Mouse (Mus musculus) inflammation-experienced regulatory T-cells, adult 6 months (primary cell): Measurements from ENCODE around the gene Mmp14. TPM values are rescaled to one million over a fixed set of nuclear protein-coding genes. Genes with fewer than 3 reads are reported as not detected.
A peak's percentile ranks its signal among the peaks of the same experiment; 100 is the strongest.

Experiments
- ATAC-seq: one replicate; pipeline ENCODE4 v1.8.0; 2017
- polyA plus RNA-seq, 3 experiments: library from polyadenylated mRNA; unstranded; fragments of 100-300 nt; shearing (Covaris generic); gene quantifications; one replicate each; pipeline ENCODE4 v1.2.1; 2017

Mmp14 gene
- polyA plus RNA-seq, 3 experiments from 2014 or later, result 0.29 to 0.47 TPM; not detected in 1

DNA sequence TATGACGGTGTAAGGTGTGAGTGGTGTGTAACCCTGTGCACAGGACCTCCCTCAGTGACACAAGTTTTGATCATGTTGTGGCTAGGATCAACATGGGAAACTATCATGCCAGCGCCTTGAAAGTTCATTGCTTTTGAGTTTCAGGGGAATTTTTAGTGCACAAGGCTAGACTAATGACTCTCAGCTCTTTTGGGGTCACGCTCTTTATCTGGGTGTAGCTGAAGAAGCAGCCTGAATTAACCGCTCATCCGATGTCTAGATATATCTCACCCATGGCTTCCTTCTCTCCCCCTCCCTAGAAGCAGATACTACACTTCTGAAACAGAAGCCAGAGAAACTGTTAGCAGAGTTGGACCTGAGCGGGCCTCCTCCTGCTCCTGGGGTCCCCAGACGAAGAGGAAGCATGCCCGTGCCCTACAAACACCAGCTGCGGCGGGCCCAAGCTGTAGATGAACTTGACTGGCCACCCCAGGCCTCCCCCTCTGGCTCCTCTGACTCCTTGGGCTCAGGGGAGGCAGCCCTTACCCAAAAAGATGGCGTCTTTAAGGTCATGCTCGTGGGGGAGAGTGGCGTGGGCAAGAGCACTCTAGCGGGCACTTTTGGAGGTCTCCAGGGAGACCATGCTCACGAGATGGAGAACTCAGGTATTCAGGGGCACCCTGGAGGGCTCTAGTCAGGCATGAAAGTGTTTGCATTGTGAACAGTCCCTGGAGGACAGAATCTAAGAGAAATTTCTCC, 45.9 kb downstream of the Mmp14 start:
- no peak for ATAC-seq

GRCm38 (mm10) chr14:54479451-54479920, 48.1 kb downstream of the Mmp14 start:
- peak; percentile 54 for ATAC-seq

GRCm38 (mm10) chr14:54480673-54481072, 49.3 kb downstream of the Mmp14 start:
- peak; percentile 3 for ATAC-seq

DNA sequence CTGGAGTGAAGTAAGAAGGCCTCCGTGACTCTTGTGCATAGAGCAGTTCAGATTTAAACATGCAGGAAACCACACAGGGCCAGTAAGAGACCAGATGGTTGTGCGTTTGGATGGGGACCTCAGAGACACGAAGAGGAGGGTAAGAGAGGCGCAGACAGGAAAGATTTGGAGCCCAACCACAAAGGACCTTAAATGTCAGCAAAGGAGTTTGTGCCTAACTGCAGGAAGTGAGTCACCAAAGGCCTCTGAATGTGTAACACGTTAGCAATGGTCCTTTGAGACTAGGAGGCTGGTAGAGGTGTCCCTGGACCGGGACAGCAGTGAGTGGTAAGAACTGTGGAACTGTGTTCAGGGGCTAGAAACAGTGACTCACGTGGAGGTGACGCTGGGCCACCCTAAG, 50.0 kb downstream of the Mmp14 start:
- peak; percentile 84 for ATAC-seq

DNA sequence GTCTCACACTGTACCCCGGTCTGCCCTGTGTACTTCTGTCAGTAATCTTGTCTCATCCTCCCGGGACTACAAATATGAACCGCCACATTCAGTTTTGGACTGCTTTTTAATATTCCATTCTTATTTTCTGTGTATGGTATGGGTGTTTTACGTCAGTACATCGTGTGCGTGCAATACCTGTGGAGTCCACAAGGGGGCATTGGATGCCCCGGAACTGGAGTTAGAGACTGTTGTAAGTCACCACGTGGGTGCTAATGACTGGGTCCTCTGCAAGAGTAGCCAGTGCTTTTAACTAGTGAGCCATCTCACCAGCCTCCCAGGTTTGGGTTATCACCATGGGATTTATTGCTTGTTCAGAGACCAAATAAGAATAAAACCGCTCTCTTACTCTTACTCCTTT, 51.1 kb downstream of the Mmp14 start:
- no peak for ATAC-seq

DNA sequence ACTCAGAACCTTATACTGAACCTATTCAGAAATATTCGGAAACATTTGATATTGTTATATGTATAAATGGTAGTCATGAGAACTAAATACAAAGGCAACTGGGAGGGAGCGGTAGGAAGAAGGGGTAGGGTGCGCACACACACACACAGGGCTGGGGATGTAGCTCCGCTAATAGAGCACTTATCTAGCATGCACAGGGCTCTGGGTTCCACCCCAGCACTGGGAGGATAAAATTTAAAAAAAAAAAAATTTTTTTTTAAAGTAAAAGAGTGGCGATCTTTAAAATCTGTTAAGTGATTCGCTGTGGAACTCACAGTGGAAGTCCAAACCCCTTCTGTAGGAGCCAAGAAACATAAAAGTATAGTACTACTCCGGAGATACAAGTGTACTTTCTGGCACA, 54.5 kb downstream of the Mmp14 start:
- no peak for ATAC-seq

- no peak for ATAC-seq
These were observed 56.3 kb downstream of the Mmp14 start for GRCm38 (mm10) chr14:54487732-54488131.

- ATAC-seq, result no peak
These were observed 56.9 kb downstream of the Mmp14 start for GRCm38 (mm10) chr14:54488350-54488749.

GRCm38 (mm10) chr14:54492345-54493131, 61.1 kb downstream of the Mmp14 start:
- peak; percentile 93 for ATAC-seq

GRCm38 (mm10) chr14:54493236-54493635, 61.8 kb downstream of the Mmp14 start:
- no peak for ATAC-seq

- peak; percentile 65 for ATAC-seq
These were observed 62.8 kb downstream of the Mmp14 start for GRCm38 (mm10) chr14:54494234-54494633.

Other genes starting within 250 kb of the Mmp14 start
- gene Dad1, start 177.5 kb upstream of the Mmp14 start, polyA plus RNA-seq, result 100 to 1,000 TPM; 393 to 515 (median 490) TPM
- gene Abhd4, start 177.4 kb upstream of the Mmp14 start, polyA plus RNA-seq, result 10 to 100 TPM; 20.3 to 33.0 (median 29.4) TPM
- under 1 TPM in 1 of 3 experiments, not detected in 2; 0.09 TPM for gene Olfr49, start 146.7 kb upstream of the Mmp14 start, polyA plus RNA-seq
- 10 to 100 TPM; 65.9 to 91.6 (median 69.3) TPM for gene Oxa1l, start 70.8 kb upstream of the Mmp14 start, polyA plus RNA-seq
- 1 to 10 TPM in 1 of 3 experiments, under 1 TPM in 2; 0.42 to 2.5 (median 0.49) TPM for gene Slc7a7, start 13.8 kb upstream of the Mmp14 start, polyA plus RNA-seq
- 100 to 1,000 TPM; 253 to 303 (median 292) TPM for gene Mrpl52, start 4.7 kb upstream of the Mmp14 start, polyA plus RNA-seq
- 10 to 100 TPM; 52.5 to 66.4 (median 63.3) TPM for gene Lrp10, start 32.5 kb downstream of the Mmp14 start, polyA plus RNA-seq
- under 1 TPM; 0.50 to 0.58 (median 0.57) TPM for gene Rem2, start 44.5 kb downstream of the Mmp14 start, polyA plus RNA-seq
- 10 to 100 TPM; 27.9 to 47.0 (median 36.6) TPM for gene Prmt5, start 85.9 kb downstream of the Mmp14 start, polyA plus RNA-seq
- gene Haus4, start 123.0 kb downstream of the Mmp14 start, polyA plus RNA-seq, result 10 to 100 TPM; 24.6 to 39.7 (median 31.6) TPM
- under 1 TPM; 0.10 to 0.25 (median 0.15) TPM for gene Ajuba, start 145.9 kb downstream of the Mmp14 start, polyA plus RNA-seq
- gene 4931414P19Rik, start 174.4 kb downstream of the Mmp14 start, polyA plus RNA-seq, result 1 to 10 TPM; 1.5 to 2.5 (median 1.7) TPM
- gene Psmb5, start 186.4 kb downstream of the Mmp14 start, polyA plus RNA-seq, result 100 to 1,000 TPM; 131 to 214 (median 136) TPM
- not detected for gene Psmb11, start 189.8 kb downstream of the Mmp14 start, polyA plus RNA-seq
- not detected for gene Gm17606, start 209.3 kb downstream of the Mmp14 start, polyA plus RNA-seq
- gene Cdh24, start 209.8 kb downstream of the Mmp14 start, polyA plus RNA-seq, result under 1 TPM; 0.12 to 0.42 (median 0.15) TPM